Mouse (Mus musculus) hindbrain, embryonic 11.5 days (tissue): ENCODE data around the gene Agpat1. TPM values are rescaled to one million over a fixed set of nuclear protein-coding genes. Genes with fewer than 3 reads are reported as not detected.

Experiments
- ATAC-seq: fragments of 200-750 bp; cut with Nextera tagmentation; 2 replicates; pipeline ENCODE4 v1.8.0; 2017; ENCODE audit warnings: mild to moderate bottlenecking, moderate TSS enrichment, moderate library complexity; ENCODE audit not compliant: low FRiP score
- DNase-seq: peaks from one replicate; pipeline ENCODE4 v3.0.0-alpha.2; 2015; ENCODE audit warnings: low spot score
- H3K27ac ChIP-seq: fragments of 300-500 bp; sonication (generic); 2 replicates; pipeline ENCODE4 v1.5.1; 2014; ENCODE audit warnings: mild to moderate bottlenecking, low read depth, low read length
- H3K27me3 ChIP-seq: fragments of 300-500 bp; sonication (generic); 2 replicates; pipeline ENCODE4 v1.6.1; 2014; ENCODE audit warnings: mild to moderate bottlenecking, low read length, moderate library complexity, mixed read lengths; ENCODE audit not compliant: control insufficient read depth, insufficient read depth
- H3K36me3 ChIP-seq: fragments of 300-500 bp; sonication (generic); 2 replicates; pipeline ENCODE4 v1.6.1; 2014; ENCODE audit warnings: mild to moderate bottlenecking, low read length, moderate library complexity, mixed read lengths; ENCODE audit not compliant: control insufficient read depth, insufficient read depth
- H3K4me1 ChIP-seq: fragments of 300-500 bp; sonication (generic); replicated peaks from 2 replicates; pipeline ENCODE4 v1.6.1; 2014; ENCODE audit warnings: low read length, mixed read lengths; ENCODE audit not compliant: control insufficient read depth, insufficient read depth
- H3K4me2 ChIP-seq: fragments of 300-500 bp; sonication (generic); replicated peaks from 2 replicates; pipeline ENCODE4 v1.6.1; 2014; ENCODE audit warnings: mild to moderate bottlenecking, low read depth, low read length
- H3K4me3 ChIP-seq: fragments of 300-500 bp; sonication (generic); 2 replicates; pipeline ENCODE4 v1.5.1; 2014; ENCODE audit warnings: low read depth, low read length
- H3K9ac ChIP-seq: fragments of 300-500 bp; sonication (generic); 2 replicates; pipeline ENCODE4 v1.6.1; 2014; ENCODE audit warnings: low read depth, low read length
- H3K9me3 ChIP-seq: fragments of 300-500 bp; sonication (generic); 2 replicates; pipeline ENCODE4 v1.6.1; 2016; ENCODE audit warnings: low read length; ENCODE audit not compliant: control insufficient read depth
- WGBS: fragments of 180-500 bp; shearing (Covaris S2); extraction: QIAGEN DNeasy Blood & Tissue Kit; methylation state at CpG from one replicate; pipeline ENCODE4 v1.1.7; 2014; 5-methylcytosine and 5-hydroxymethylcytosine counted together
- polyA plus RNA-seq: library from polyadenylated mRNA; unstranded; fragments of >200 nt; fragmentation: Nextera tagmentation; extraction: Ambion mirVana; gene quantifications from 2 replicates; pipeline ENCODE4 v1.2.1, GENCODE M21; 2014

The Agpat1 gene
- polyA plus RNA-seq, 1 experiment from 2014 or later = 81.2 TPM

GRCm38 (mm10) chr17:34587814-34588213 lies 16.2 kb upstream of the Agpat1 start:
- Histone ChIP-seq H3K4me3 (peak overlapping the region; percentile 67), H3K9me3 (no peaks in the 10 kb centered on the region), H3K9ac (peak overlapping the region; percentile 94), H3K4me1 (peaks cover 27% of the 10 kb centered on the region), H3K36me3 (no peaks in the 10 kb centered on the region), H3K4me2 (peak overlapping the region; percentile 89), H3K27me3 (no peaks in the 10 kb centered on the region), H3K27ac (peak overlapping the region; percentile 99)
- WGBS = 3% methylated on average over 19 of the region's 19 CpGs
- ATAC-seq (no peak), DNase-seq (no peak)

GRCm38 (mm10) chr17:34588767-34589166 lies 15.3 kb upstream of the Agpat1 start:
- ATAC-seq = no peak
- no peak overlapping the region for H3K9ac ChIP-seq
- H3K27ac ChIP-seq = no peak overlapping the region
- H3K9me3 ChIP-seq = no peaks in the 10 kb centered on the region
- no peak overlapping the region for H3K4me3 ChIP-seq
- WGBS = 64% methylated on average over 3 of the region's 3 CpGs
- peaks cover 27% of the 10 kb centered on the region for H3K4me1 ChIP-seq
- H3K36me3 ChIP-seq = no peaks in the 10 kb centered on the region
- DNase-seq = no peak
- no peaks in the 10 kb centered on the region for H3K27me3 ChIP-seq
- H3K4me2 ChIP-seq = no peak overlapping the region

DNA sequence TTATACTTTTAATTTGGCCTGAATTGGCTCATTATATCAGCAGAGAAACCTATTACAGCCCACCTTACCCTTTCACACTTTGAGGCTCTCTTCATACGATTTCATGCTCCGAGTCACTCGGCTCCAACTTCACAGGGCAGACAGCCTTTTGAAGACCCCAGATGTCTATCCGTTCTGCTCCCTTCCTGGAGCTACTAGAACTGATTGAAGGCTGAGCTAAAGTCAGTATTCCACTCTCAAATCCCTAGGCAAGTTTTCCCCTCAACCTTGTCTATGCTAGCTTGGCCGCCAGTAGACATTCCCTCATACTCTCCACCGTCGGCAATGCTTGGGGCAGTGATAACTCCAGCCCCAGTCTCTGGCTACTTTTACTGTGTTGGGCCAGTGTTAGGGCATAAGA lies 14.9 kb upstream of the Agpat1 start:
- 51% methylated on average over 7 of the region's 7 CpGs for WGBS
- Histone ChIP-seq H3K4me2 (no peak overlapping the region), H3K27me3 (no peaks in the 10 kb centered on the region), H3K4me1 (peaks cover 29% of the 10 kb centered on the region), H3K36me3 (no peaks in the 10 kb centered on the region), H3K4me3 (no peak overlapping the region), H3K27ac (no peak overlapping the region), H3K9me3 (no peaks in the 10 kb centered on the region), H3K9ac (no peak overlapping the region)
- DNase-seq = no peak
- no peak for ATAC-seq

GRCm38 (mm10) chr17:34589681-34590101 lies 14.4 kb upstream of the Agpat1 start, which contains the start of gene Gpsm3:
Gpsm3 (plus strand) TSS chr17:34589806.
- H3K9ac ChIP-seq = peak within 1 kb of the TSS; percentile 99; the same call in 1 of the 2 replicates
- DNase-seq (no peak), ATAC-seq (no peak)
- H3K4me2 ChIP-seq = peak within 1 kb of the TSS; percentile 98
- no peaks in the 10 kb centered on the region for H3K27me3 ChIP-seq
- WGBS = 19% methylated on average over 7 of the region's 7 CpGs
- H3K4me1 ChIP-seq = peaks cover 31% of the 10 kb centered on the region
- H3K4me3 ChIP-seq = peak within 1 kb of the TSS; percentile 2; the same call in 1 of the 2 replicates
- no peaks in the 10 kb centered on the region for H3K36me3 ChIP-seq
- no peaks in the 10 kb centered on the region for H3K9me3 ChIP-seq
- peak within 1 kb of the TSS; percentile 100 for H3K27ac ChIP-seq

DNA sequence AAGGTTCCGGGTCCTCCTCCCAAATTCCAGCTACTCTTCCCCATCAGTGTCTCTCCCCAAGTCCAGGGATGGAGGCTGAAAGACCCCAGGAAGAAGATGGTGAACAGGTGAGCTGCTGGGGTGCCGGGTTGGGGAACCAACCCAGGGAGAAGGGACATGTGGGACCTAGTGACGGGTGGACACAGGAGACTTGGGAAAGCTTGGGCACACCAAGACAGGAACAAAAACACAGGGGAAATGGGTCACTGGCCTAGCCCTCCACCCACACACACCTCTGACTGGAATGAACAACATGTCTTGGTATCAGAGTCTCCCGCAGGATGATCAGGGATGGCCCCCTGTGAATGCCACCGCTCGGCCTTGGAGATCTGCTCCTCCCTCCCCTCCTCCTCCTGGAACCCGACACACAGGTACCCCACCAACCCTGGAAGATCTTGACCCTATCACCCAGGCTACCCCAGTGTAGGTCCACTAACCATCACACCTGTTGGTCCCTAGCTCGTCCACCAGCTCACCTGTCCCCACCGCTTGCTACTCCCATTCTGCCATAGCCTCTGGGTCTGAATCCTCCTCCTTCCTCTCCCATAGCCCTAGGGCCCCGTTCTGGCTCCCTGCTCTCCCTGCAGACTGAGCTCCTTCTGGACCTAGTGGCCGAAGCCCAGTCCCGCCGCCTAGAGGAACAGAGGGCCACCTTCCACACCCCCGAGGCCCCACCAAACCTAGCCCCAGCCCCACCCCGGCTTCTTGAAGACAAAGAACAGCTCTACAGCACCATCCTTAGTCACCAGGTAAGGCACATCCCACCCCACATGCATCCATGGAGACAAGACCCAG lies 13.7 kb upstream of the Agpat1 start:
- no peaks in the 10 kb centered on the region for H3K9me3 ChIP-seq
- H3K27ac ChIP-seq = peak overlapping the region; percentile 100
- no peaks in the 10 kb centered on the region for H3K27me3 ChIP-seq
- peak overlapping the region; percentile 99; the same call in 1 of the 2 replicates for H3K9ac ChIP-seq
- DNase-seq (no peak), ATAC-seq (no peak)
- peak overlapping the region; percentile 2; the same call in 1 of the 2 replicates for H3K4me3 ChIP-seq
- no peaks in the 10 kb centered on the region for H3K36me3 ChIP-seq
- peaks cover 33% of the 10 kb centered on the region for H3K4me1 ChIP-seq
- peak overlapping the region; percentile 98 for H3K4me2 ChIP-seq
- 69% methylated on average over 15 of the region's 15 CpGs for WGBS

GRCm38 (mm10) chr17:34591029-34591993 lies 12.8 kb upstream of the Agpat1 start, which contains the start of gene Pbx2:
Pbx2 (plus strand) TSS chr17:34591266.
- Histone ChIP-seq H3K4me2 (peak within 1 kb of the TSS; percentile 98), H3K9me3 (no peaks in the 10 kb centered on the region), H3K4me1 (peaks cover 29% of the 10 kb centered on the region), H3K27ac (peak within 1 kb of the TSS; percentile 100), H3K9ac (peak within 1 kb of the TSS; percentile 99), H3K4me3 (peak within 1 kb of the TSS; percentile 97), H3K36me3 (no peaks in the 10 kb centered on the region), H3K27me3 (no peaks in the 10 kb centered on the region)
- WGBS = 2% methylated on average over 20 of the region's 21 CpGs
- DNase-seq (peak; percentile 70), ATAC-seq (peak; percentile 30)

GRCm38 (mm10) chr17:34591994-34592375 lies 12.1 kb upstream of the Agpat1 start:
- Histone ChIP-seq H3K36me3 (no peaks in the 10 kb centered on the region), H3K4me2 (peak overlapping the region; percentile 98), H3K9me3 (no peaks in the 10 kb centered on the region), H3K27ac (peak overlapping the region; percentile 100), H3K27me3 (no peaks in the 10 kb centered on the region), H3K4me3 (peak overlapping the region; percentile 97), H3K9ac (peak overlapping the region; percentile 99), H3K4me1 (peaks cover 28% of the 10 kb centered on the region)
- 1% methylated on average over 19 of the region's 35 CpGs for WGBS
- ATAC-seq (peak; percentile 58), DNase-seq (peak; percentile 92)
